Mouse (Mus musculus): ENCODE results near the gene Ccdc148.

DNA sequence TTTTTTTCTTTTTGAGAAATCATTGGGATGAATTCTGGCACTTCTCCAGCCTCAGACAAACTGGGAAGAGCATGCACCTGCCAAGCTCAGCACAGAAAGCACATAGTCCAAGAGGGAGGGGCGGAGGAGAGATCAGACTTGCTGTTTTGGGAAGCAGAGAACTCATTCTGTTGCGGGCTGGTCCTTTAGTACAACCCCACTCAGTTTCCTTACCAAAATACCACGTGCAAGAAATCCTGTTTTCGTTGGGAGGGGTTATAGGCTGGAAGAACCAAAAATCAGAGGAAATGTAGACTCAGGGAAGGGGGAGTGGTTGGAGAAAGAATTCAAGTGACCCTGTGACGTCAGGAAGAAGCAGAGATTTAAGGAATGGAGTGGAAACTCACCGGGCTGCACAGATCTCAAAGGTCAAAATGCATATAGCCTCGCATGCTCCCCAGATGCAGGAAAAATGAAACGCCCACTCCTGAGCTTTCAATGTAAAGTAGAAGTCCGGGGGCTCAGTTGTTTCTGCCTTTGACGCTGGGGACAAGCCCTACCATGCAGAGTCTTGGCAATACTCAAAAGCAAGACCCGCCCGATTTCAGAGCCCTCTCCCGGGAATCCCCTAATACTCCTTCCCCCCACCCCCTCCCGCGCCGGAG lies 400 bp downstream of the Ccdc148 start:
- TF ChIP-seq TBP (IDR thresholded peaks at IDR 0.05; ENCODE audit: low read depth, low read length) (no peak), CTCF (IDR thresholded peaks at IDR 0.05 in 2 of 3, conservative IDR thresholded peaks at IDR 0.05 in 1 of 3; ENCODE audit: control insufficient read depth in 1 of 3, insufficient read depth in 1 of 3, low read depth in 2 of 3, low read length in 3 of 3, poor library complexity in 1 of 3, severe bottlenecking in 1 of 3) (no peak), ZMIZ1 (IDR thresholded peaks at IDR 0.05; ENCODE audit: low read depth, low read length) (no peak), EP300 (IDR thresholded peaks at IDR 0.05; ENCODE audit: low read depth in 1 of 2, low read length in 2 of 2) (no peak)

All from MEL (cell line).